Mouse (Mus musculus) liver, postnatal 0 days (tissue): ENCODE data around the gene Il1rapl1. TPM values are rescaled to one million over a fixed set of nuclear protein-coding genes. Genes with fewer than 3 reads are reported as not detected.
"Not testable (repeated sequence)": the region's sequence is repeated elsewhere in the genome, so short reads cannot be mapped to it uniquely, and the experiment has no call there.

Experiments
- ATAC-seq: fragments of 200-750 bp; cut with Nextera tagmentation; 2 replicates; pipeline ENCODE4 v1.8.0; 2017; ENCODE audit warnings: mild to moderate bottlenecking, moderate library complexity
- DNase-seq: peaks from one replicate; pipeline ENCODE4 v3.0.0-alpha.2; 2016
- H3K27ac ChIP-seq: fragments of 300-500 bp; sonication (generic); 2 replicates; pipeline ENCODE4 v1.5.1; 2014; ENCODE audit warnings: antibody characterized with exemption, moderate library complexity, mild to moderate bottlenecking, low read depth
- H3K27me3 ChIP-seq: fragments of 300-500 bp; sonication (generic); 2 replicates; pipeline ENCODE4 v1.6.1; 2014; ENCODE audit warnings: low read length, control low read depth, mixed read lengths; ENCODE audit not compliant: insufficient read depth
- H3K36me3 ChIP-seq: fragments of 300-500 bp; sonication (generic); replicated peaks from 2 replicates; pipeline ENCODE4 v1.6.1; 2014; ENCODE audit warnings: mild to moderate bottlenecking, control low read depth, low read length, moderate library complexity, mixed read lengths; ENCODE audit not compliant: insufficient read depth
- H3K4me1 ChIP-seq: fragments of 300-500 bp; sonication (generic); 2 replicates; pipeline ENCODE4 v1.6.1; 2014; ENCODE audit warnings: antibody characterized with exemption, mild to moderate bottlenecking, control low read depth; ENCODE audit not compliant: insufficient read depth
- H3K4me2 ChIP-seq: fragments of 300-500 bp; sonication (generic); 2 replicates; pipeline ENCODE4 v1.6.1; 2014; ENCODE audit warnings: low read depth, mild to moderate bottlenecking, low read length, moderate library complexity, mixed read lengths
- H3K4me3 ChIP-seq: fragments of 300-500 bp; sonication (generic); 2 replicates; pipeline ENCODE4 v1.5.1; 2014; ENCODE audit warnings: low read depth, low read length
- H3K9ac ChIP-seq: fragments of 300-500 bp; sonication (generic); replicated peaks from 2 replicates; pipeline ENCODE4 v1.6.1; 2014; ENCODE audit warnings: mild to moderate bottlenecking, moderate library complexity
- H3K9me3 ChIP-seq: fragments of 300-500 bp; sonication (generic); 2 replicates; pipeline ENCODE4 v1.6.1; 2016; ENCODE audit warnings: mild to moderate bottlenecking, control low read depth, low read length, mixed read lengths
- CTCF ChIP-seq: sonication (generic); IDR thresholded peaks from 2 replicates; pipeline ENCODE4 v1.5.1; 2016; ENCODE audit warnings: antibody characterized with exemption, low read depth
- EP300 ChIP-seq: IDR thresholded peaks from 2 replicates; pipeline ENCODE4 v1.6.1; 2016; ENCODE audit warnings: antibody characterized with exemption, low read depth, mild to moderate bottlenecking
- WGBS: fragments of 180-500 bp; shearing (Covaris S2); extraction: QIAGEN DNeasy Blood & Tissue Kit; methylation state at CpG from one replicate; pipeline ENCODE4 v1.1.7; 2014; ENCODE audit not compliant: insufficient replicate concordance; 5-methylcytosine and 5-hydroxymethylcytosine counted together
- polyA plus RNA-seq: library from polyadenylated mRNA; unstranded; fragments of >200 nt; fragmentation: Nextera tagmentation; extraction: Ambion mirVana; gene quantifications from 2 replicates; pipeline ENCODE4 v1.2.1, GENCODE M21; 2015

Gene Il1rapl1
- polyA plus RNA-seq, 1 experiment from 2014 or later = not detected

- Histone ChIP-seq H3K36me3 (no peaks in the 10 kb centered on the region), H3K27me3 (no peaks in the 10 kb centered on the region), H3K4me3 (no peak overlapping the region), H3K9me3 (no peaks in the 10 kb centered on the region), H3K4me1 (no peaks in the 10 kb centered on the region), H3K4me2 (no peak overlapping the region), H3K9ac (no peak overlapping the region), H3K27ac (no peak overlapping the region)
- 63% methylated on average over 1 of the region's 1 CpGs for WGBS
- ATAC-seq = no peak
- DNase-seq = no peak
- TF ChIP-seq CTCF (no peak), EP300 (no peak)
These were observed 632.0 kb downstream of the Il1rapl1 start for GRCm38 (mm10) chrX:87483416-87483815.

GRCm38 (mm10) chrX:87238191-87238590, 877.3 kb downstream of the Il1rapl1 start:
- peak; percentile 94 for DNase-seq

GRCm38 (mm10) chrX:87225280-87225679, 890.2 kb downstream of the Il1rapl1 start:
- TF ChIP-seq EP300 (no peak), CTCF (no peak)
- Histone ChIP-seq H3K27me3 (no peaks in the 10 kb centered on the region), H3K4me3 (no peak overlapping the region), H3K27ac (no peak overlapping the region), H3K9ac (no peak overlapping the region), H3K4me1 (no peaks in the 10 kb centered on the region), H3K9me3 (no peaks in the 10 kb centered on the region), H3K4me2 (no peak overlapping the region), H3K36me3 (no peaks in the 10 kb centered on the region)
- ATAC-seq = no peak
- no peak for DNase-seq

More at GRCm38 (mm10) chrX:87238191-87238590, 877.3 kb downstream of the Il1rapl1 start:
- 61% methylated on average over 11 of the region's 11 CpGs for WGBS
- H3K4me1 ChIP-seq, H3K36me3 ChIP-seq, H3K9ac ChIP-seq, H3K27me3 ChIP-seq, H3K4me3 ChIP-seq, H3K9me3 ChIP-seq, H3K4me2 ChIP-seq, H3K27ac ChIP-seq: not testable (repeated sequence)
- ATAC-seq = peak; percentile 100

GRCm38 (mm10) chrX:87002296-87002695, 1113.1 kb downstream of the Il1rapl1 start:
- ATAC-seq (no peak), DNase-seq (no peak)
- Histone ChIP-seq H3K4me1 (no peaks in the 10 kb centered on the region), H3K4me3 (no peak overlapping the region), H3K36me3 (no peaks in the 10 kb centered on the region), H3K9ac (no peak overlapping the region), H3K4me2 (no peak overlapping the region), H3K27ac (no peak overlapping the region), H3K9me3 (no peaks in the 10 kb centered on the region), H3K27me3 (no peaks in the 10 kb centered on the region)
- no peak for TF ChIP-seq EP300
- TF ChIP-seq CTCF = no peak

- Histone ChIP-seq H3K4me3 (no peak overlapping the region), H3K9ac (no peak overlapping the region), H3K9me3 (no peaks in the 10 kb centered on the region), H3K36me3 (no peaks in the 10 kb centered on the region), H3K27me3 (no peaks in the 10 kb centered on the region), H3K27ac (no peak overlapping the region), H3K4me2 (no peak overlapping the region), H3K4me1 (no peaks in the 10 kb centered on the region)
- TF ChIP-seq CTCF (no peak), EP300 (no peak)
- WGBS = 68% methylated on average over 1 of the region's 1 CpGs
- DNase-seq (no peak), ATAC-seq (no peak)
These were observed 1160.3 kb downstream of the Il1rapl1 start for GRCm38 (mm10) chrX:86955126-86955525.

GRCm38 (mm10) chrX:86954614-86955013, 1160.8 kb downstream of the Il1rapl1 start:
- Histone ChIP-seq H3K9ac (no peak overlapping the region), H3K4me2 (no peak overlapping the region), H3K27me3 (no peaks in the 10 kb centered on the region), H3K9me3 (no peaks in the 10 kb centered on the region), H3K36me3 (no peaks in the 10 kb centered on the region), H3K4me1 (no peaks in the 10 kb centered on the region), H3K4me3 (no peak overlapping the region), H3K27ac (no peak overlapping the region)
- no peak for TF ChIP-seq CTCF
- DNase-seq (no peak), ATAC-seq (no peak)
- WGBS = 74% methylated on average over 1 of the region's 1 CpGs

GRCm38 (mm10) chrX:86950940-86951339, 1164.5 kb downstream of the Il1rapl1 start:
- no peaks in the 10 kb centered on the region for H3K4me1 ChIP-seq
- H3K4me3 ChIP-seq = no peak overlapping the region
- TF ChIP-seq EP300 = no peak
- TF ChIP-seq CTCF = no peak
- no peak overlapping the region for H3K27ac ChIP-seq
- whole genome bisulfite sequencing = 51% methylated on average over 2 of the region's 2 CpGs
- no peak overlapping the region for H3K9ac ChIP-seq
- no peak for ATAC-seq
- no peaks in the 10 kb centered on the region for H3K9me3 ChIP-seq
- H3K27me3 ChIP-seq = no peaks in the 10 kb centered on the region
- H3K4me2 ChIP-seq = no peak overlapping the region
- no peak for DNase-seq
- no peaks in the 10 kb centered on the region for H3K36me3 ChIP-seq
